Mouse (Mus musculus): ENCODE measurements around the gene Fbp1.
A peak's percentile ranks its signal among the peaks of the same experiment; 100 is the strongest.
"Not testable (repeated sequence)": the region's sequence is repeated elsewhere in the genome, so short reads cannot be mapped to it uniquely, and the experiment has no call there.

Fbp1 gene

DNA sequence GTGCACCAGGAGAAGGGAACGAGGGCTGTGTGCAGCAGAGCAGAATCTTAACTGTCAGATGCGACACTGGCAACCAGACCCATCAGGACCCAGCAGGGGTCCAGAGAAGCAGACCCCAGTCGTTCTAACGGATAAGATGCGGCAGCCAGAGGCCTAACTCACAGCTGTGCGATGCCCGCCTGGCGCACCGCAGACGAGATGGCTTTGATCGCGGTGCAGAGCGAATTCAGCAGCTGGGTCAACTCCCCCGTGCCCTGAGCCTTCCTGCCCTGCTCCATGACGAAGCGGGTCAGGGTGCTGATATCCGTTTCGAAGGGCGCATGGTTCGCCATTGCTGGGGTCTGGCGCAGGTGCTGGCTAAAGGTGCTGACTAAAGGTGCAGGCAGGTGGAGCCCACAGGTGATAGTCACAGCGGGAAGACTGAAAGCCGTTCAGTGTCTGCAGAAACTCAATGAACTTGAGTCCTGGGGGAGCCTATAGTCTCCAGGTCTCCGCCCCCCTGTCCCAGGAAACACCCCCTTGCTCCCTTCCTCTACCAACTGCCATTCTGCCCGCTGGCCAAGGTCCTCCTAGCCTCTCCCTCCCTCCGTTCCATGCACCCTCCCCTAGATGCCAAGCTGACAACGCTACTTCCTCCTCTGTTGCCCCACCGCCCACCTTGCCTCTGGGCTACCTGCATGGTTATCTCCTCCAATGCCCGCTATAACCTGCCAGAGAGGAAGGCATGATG is at the start of gene Fbp1:
Gene Fbp1, minus strand, starts transcription at position 571 of the 730 bp plus-strand sequence.
- DNase-seq (ENCODE audit: low read depth, low spot score) = no peak

DNA sequence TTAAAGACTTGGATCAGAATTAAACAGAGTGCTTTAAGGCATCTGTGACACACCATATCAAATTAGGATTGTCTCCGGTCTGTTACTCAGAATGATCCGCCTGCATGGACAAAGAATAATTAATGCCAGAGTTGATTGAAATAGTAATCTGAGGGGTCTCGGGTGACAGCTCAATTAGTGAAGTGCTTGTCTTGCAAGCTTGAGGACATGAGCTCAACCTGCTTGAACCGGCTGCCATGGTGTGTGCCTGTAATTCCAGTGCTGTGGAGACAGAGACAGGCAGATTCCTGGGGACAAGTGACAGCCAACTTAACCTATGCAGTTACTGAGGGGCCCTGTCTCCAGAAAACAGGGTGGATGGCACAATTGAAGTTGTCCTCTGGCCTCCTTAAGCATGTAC is 44.4 kb upstream of the Fbp1 start:
- no peak for DNase-seq (ENCODE audit: low read depth, low spot score)

DNA sequence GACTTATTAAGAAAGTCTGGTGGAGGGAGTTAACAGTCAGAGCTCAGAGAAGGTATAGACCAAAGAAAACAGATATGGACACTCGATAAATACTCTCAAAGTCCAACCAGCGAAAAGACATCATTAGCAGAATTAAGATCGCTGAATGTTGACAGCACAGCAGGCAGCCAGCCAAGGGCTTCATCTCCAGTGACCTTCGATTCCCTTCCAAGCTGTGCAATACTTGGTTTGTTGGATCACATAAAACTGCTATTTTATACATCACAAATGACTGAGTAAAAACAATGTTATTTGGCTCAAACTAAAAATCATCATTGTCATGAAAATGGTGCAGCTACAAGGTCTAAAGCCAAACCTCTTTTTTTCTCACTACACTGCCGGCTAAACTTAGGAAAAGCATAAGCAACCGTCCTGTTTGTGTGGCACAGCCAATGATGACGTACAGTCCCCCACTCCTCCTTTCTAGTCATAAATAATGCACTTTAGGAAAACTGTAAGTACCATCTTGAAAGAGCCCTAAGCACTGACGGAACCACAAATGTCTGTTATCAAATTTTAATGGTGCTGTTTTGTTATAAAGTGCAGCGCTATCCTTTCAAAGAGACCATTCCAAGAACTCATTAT is 41.8 kb upstream of the Fbp1 start:
- no peak for DNase-seq (ENCODE audit: low read depth, low spot score)

DNA sequence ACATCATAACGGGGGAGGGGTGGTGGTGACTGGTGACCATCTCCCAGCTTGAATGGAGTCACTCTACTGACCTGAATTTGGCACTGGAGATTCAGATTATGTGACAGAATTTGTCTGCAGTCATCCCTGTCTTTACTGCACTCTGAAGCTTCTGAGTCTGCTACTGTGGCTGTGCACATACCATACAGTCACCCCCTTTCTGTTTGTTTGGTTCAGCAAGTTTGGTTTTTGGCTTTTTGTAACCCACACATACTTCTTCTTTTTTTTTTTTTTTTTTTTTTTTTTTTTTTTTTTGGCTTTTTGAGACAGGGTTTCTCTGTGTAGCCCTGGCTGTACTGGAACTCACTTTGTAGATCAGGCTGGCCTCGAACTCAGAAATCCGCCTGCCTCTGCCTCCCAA is 41.1 kb upstream of the Fbp1 start:
- DNase-seq (ENCODE audit: low read depth, low spot score) = not testable (repeated sequence)

DNA sequence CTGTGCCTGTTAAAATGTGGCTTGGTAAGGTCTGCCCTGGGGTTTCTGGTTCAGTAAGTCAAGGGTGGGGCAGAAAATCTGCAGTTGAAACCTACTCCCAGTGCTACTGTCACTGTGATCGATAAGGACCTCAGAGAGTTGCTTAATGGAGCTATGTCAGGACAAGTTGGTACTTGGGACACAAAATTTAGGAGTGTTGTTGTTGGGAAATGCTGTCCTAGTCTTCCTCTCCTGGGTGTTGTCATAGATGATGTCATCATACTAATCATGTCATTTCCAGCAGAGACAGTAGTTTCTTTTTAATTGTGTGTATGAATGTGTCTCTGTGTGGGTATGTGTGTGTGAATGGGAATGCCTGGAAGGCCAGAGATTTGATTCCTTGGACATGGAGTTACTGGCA is 39.4 kb upstream of the Fbp1 start:
- no peak for DNase-seq (ENCODE audit: low read depth, low spot score)

DNA sequence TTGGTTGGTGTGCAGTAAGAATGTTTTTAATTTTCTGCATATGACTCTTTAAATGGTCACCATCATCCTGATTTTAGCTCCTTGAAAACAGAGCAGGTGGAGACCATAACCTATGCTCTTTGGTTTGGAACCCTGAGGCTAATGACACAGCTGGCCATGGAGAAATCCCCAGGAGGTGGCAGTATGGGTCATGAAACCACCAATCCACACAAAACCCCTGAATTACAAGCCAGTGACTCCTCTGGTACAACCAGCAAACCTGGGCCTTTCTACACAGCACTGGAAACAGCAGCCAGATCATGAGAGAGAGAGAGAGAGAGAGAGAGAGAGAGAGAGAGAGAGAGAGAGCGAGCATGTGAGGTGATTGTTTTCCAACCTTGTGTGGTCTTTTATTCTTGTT is 38.4 kb upstream of the Fbp1 start:
- peak; percentile 30 for DNase-seq (ENCODE audit: low read depth, low spot score)

DNA sequence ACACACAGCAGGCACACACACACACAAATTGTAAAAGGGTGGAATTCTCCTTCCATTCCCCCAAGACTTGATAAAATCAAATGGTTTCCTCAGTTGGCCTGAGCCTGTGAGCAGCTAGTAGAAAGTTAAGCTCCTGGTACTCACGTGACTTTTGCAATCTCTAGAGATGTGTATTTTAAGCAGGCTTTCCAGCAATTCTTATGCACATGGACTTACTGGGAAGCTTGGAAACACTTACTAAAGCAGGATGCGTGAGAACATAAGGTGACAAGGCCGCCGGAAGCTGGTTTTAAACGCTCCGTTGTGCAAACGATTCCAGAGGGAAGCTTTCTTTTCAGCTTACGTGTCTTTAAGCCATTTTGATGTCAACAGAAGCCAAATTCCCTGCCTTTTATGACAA is 35.1 kb upstream of the Fbp1 start:
- no peak for DNase-seq (ENCODE audit: low read depth, low spot score)

DNA sequence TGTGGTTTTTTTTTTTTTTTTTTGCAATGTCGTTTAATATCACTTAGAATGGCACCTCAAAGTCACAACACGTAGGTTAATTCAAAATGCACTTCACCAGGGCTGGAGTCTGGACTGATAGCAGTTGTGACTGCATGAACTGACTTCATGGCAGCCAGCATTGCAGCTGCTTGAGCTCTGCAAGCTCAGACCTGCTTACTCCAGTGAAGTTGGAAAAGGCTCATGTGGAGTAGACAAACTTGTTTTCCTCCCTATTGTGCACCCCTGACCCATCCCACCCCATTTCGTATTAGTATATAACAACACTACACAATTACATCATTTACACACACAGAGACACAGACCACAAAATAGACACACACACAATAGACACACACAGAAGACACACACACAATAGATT is 34.6 kb upstream of the Fbp1 start:
- DNase-seq (ENCODE audit: low read depth, low spot score) = no peak

DNA sequence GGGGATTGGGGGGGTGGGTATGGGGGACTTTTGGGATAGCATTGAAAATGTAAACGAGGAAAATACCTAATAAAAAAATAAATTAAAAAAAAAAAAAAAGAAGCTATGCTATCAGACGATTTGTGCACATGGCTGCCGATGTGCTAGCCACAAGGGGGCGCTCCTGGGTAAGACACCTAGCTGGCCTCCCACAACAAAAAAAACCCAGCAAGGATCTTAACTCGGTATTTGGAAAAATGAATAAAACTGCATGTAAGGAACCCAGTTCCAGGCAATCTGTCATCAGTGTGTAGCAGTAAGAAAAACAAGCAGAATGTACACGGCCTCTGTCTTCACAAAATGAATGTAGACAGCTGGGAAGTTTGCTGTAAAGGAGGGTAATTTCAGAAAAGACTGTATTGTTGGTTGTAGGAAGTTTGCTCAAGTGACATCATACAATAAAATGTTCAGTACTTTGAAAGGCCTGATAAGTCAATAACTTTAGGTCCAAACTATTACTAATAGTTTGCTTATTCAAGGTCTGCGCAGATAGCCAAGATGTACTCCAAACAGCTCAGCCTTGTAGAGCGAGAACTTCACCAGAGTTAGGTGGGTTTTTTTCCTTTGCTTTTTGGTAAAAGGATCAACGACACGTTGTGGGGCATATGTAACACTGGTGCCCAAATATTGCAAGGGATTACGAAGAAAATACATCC is 31.7 kb upstream of the Fbp1 start:
- peak; percentile 62 for DNase-seq (ENCODE audit: low read depth, low spot score)

DNA sequence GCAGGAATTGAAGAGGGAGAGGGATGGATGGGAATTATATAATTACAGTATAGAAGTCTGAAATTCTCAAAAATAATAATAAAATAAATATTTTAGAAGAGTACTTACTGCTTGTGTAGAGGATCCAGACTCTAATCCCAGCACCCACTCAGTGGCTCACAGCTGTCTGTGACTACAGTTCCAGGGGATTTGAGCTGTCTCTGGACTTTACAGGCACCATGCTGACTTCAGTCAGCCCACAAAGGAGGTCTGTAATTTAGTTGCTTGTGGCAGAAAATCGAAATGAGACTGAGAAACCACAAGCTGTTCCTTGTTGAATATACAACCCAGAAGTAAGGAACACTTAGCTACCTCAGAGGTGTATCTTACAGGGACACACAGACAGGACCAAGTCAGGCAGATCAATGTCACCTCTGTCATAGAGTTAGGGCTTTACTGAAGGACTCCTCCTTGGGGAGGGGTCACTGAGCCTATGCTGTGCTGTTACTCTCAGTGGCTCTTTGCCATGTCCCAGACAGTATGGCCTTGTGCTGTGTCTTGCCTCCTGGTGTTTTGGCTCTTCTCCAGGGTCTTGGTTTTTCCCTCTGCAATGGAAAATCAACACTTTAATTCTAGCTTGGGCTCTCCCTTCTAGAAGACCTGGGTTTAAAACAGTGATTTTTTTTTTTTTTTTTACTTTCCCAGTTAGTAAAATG is 29.5 kb upstream of the Fbp1 start:
- no peak for DNase-seq (ENCODE audit: low read depth, low spot score)

DNA sequence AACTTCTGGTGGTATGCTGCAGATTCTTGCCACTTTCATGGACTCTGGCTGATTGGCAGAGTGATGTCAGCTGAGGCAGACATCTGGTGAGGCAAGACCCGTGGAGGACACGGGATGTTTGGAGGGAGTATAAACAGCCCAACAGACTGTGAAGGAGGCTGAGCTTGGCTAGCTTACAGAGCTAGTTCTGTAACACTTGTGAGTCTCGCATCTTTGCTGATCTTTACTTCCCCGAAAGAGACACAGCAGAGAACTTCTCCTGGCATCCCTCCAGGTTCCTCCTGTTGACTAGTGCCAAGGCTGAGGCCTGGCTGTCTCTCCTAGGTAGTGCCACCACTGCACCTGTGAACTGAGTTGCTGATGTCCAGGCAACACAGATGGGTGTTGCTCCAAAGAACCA is 28.6 kb upstream of the Fbp1 start:
- DNase-seq (ENCODE audit: low read depth, low spot score) = no peak

DNA sequence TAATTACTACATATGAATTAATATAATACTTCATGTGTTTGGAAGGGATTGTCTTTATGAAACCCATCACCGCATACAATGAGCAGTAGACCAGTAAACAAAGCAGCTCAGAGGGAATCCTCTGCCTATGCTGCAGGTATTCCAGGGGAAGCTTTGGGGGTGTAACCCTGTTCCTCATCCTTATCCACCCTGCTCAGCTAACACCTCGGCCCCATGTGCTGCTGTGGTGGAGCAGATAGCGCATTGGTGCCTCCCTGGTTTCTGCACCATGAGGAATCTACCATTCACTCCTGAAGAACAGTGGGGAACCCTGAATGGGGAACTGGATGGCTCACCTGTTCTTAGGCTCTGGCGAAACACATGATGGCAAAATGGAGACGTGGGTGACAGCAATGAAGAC is 23.5 kb upstream of the Fbp1 start:
- DNase-seq (ENCODE audit: low read depth, low spot score) = no peak

DNA sequence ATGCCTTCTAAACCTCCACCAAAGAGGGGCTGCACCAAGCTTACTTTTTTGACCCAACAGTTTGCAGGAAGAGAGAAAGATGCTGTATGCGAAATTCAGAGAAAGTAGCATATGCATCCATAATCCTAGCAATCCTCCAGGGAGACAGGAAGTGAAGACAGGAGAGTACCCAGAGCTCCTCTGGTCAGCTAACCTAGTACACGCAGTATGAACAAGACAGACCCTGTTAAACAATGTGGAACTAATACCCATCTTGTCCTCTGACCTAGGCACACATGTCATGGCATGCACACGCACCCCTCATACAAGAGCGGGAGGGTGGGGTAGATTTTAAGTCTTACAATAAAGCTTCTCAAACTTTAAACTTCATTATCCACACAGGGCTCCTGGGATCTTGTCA is 22.1 kb upstream of the Fbp1 start:
- no peak for DNase-seq (ENCODE audit: low read depth, low spot score)

DNA sequence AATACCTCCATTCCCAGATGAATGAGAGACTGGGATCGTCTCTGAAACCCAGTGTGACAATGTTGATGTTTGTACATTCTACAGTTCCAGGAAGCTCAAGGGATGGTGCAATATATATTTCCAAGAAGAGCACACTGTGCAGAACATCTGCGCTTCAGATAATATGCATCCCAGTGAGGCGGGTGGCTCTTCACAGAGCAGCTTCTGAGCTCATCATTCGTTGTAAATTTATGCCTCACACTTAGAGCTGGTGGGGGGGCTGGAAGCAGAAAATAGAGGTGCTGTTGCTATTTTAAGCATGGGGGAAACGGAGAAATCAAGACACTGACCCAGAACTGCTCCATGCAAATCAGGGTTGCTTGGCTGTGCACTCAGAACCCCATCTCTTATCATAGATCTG is 21.7 kb upstream of the Fbp1 start:
- no peak for DNase-seq (ENCODE audit: low read depth, low spot score)

DNA sequence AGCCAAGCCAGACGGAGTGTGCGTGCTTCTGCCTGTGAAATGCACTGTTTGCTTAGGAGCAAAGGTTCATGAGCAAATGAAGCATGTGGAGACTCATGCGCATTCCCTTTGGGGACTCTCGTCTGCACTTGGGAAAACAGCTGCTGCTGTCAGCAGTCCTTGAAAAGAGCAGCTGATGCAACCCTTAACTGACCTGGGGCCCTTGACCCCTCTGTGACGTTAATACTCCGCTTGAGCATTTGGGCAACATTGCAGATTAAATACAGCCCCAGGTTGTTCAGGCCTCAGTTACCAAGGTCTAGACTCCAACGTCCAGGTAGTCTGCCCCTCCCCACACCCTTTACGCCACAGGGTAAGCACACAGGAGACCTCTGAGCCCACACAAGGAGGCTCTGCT is 20.1 kb upstream of the Fbp1 start:
- no peak for DNase-seq (ENCODE audit: low read depth, low spot score)

DNA sequence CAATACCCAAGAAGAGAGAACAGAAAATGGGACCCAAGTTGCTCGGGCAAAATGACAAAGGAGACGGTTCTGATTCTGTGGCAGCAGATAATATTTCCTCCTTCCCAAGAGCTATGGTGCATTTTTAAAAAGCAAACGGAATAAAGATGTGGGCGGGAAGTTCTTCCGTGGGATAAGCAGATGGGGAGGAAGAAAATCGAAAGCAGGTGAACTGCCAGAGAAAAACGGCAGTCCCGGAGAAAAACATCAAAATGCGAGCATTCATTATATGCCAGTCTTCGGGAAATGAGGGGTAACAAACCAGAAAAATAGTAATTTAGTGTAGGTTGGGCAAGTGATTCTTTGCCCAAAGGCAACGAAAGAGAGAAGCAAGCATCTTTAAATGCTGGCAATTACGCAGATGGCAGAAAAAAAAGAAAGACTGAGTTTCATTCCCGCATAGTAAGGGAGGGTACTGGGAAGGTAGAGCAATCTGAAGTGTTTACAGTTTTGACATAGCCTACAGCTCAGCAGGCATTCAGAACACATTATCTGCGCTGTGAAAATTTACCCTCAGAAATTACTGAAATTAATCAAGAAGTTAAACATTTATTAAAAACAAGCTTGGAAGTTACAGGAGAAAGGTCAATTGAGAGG is 19.6 kb upstream of the Fbp1 start:
- DNase-seq (ENCODE audit: low read depth, low spot score) = no peak

DNA sequence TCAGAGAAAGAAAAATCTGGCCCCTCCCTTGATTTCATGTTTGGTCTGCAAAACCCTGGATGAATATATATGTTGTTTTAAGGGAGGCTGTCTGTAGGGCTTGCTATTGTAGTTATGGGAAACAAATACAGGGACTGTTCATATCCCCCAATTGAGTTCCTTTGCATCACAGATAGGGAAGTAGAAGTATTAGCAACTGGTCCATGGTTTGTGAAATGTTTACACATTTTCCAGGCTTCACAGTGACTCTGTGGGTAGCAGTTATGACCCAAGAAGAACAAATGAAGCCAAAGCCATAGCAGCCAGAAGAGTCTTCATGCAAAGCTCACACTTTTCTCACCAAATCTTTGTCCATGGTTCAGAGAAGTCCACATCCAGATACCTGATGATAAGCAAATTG is 13.1 kb upstream of the Fbp1 start:
- DNase-seq (ENCODE audit: low read depth, low spot score) = no peak

DNA sequence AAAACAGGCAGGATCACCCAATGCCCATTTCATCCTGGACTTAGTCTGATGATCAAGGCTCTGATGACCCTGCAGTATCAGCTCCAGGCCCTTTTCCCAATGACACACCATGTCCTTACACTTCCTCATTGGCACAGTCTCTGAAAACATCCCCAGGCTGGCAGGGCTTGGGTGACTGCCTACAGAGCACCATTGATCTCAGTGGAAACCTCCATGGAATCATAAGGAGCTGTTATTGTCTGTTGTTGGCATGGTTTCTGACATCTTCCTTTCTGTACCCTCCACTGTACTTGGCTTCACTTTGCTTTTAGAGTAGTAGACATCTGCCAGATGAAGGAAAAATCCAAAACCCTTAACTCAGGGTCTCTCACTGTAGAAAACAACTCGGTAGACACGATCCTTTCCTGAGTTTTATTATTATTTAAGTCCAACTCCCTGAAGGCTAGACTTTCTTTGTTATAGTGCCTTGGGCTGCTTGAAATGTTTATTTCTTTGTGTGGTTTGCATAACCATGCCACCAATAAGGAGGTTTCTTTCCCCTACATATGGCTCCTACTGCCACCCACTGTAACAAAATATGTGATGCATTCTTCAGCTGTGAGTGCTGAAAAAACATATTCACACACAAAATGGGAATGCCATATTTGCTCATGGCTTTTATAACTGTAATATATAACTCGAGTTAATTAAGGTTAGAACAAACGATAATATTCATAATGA is 10.0 kb upstream of the Fbp1 start:
- no peak for DNase-seq (ENCODE audit: low read depth, low spot score)

DNA sequence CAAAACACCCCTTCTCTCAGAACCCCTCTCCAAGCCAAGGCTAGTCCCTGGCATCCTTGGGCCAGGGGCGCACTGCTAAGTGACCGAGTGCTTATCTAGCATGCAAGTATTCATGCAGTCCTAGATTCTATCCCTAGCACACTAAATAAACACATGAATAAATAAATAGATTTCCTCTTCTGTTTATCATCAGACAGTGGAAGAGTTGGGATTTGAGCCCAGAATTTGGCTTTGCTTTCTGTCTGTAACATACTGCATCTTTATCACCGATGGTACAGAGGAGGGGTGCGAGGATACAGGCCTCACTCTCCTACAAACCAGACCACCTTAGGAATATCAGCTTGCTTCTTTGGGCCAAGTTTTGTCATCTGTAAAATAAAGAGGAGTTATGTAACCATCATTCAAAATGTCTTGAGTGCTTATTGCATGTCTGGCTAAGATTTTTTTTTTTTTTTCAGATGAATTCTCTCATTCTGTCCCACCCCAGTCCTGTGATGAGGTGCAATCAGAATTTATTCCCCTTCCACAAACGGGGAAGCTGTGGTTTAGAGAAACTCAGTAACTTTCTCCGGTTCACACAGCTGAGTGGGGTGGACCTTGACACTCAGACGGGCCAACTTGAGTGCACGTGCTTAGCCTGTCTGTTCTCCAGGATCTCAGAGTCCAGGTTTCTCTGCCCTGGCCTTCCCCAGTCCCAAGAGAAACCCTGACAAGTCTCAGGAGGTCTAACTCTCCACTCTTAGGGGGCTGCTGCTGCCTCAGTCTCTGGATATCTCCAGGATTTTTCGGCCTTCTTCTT is 5.2 kb upstream of the Fbp1 start:
- no peak for DNase-seq (ENCODE audit: low read depth, low spot score)

DNA sequence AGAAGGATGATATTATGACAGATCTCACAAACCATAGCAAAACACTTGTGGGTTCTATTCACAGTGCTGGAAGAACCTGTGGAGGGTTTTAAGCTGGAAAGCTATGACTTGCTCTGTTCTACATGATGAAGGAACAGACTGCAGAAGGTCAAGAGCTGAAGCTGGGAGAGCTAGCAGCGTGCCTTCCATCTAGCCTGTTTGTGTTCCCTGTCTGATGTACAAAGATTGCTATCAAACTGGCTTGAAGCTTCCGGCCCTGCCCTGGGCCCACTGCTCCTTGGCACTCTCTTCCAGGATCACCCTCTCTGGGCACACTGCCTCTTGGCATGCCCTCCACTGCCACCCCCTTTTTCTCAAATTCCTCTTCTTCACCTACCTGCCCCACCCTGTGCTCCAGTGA is 1.2 kb upstream of the Fbp1 start:
- no peak for DNase-seq (ENCODE audit: low read depth, low spot score)

DNA sequence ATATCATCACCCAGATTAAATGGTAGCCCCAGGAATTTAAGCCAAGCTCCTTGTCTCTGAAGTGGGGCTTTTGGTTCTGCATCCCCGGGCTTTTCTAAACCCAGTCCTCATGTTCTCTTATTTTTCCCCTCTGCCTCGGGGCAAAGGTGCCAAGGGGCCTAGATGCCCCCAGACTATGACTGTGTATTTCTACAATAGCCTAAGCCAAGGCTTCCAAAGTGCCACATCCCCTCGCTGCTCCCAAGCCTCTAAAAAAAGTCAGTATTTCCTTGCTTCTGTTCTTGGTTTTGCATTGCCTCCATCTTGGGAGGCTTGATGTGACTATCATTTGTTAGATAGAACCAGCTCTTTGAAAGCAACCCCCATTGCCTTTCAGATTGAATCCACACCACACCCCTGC is 3.5 kb downstream of the Fbp1 start:
- DNase-seq (ENCODE audit: low read depth, low spot score) = no peak
